In the genomic region with DNA sequence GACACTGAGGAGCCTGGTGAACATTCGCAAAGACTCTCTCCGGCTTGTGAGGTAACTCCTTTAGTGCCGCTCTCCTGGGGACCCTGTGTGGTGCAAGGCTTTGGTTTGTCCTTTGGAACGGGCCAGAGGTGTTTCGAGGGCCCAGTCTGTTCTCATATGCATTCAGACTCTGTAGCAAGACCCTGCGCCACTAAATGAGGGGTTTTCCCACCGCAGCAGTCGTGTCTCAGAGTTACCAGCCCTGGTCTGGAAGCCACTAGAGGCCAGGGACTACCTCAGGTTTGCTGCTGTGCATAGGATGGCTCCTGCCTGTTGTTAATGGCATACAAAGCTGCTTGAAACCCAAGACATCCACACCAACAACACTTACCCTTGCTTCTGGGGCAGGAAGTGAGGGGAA, we compare ENCODE assay signal across 35 mouse cellular contexts.
"Had no signal": no experiment of that assay in that cellular context is flagged by ENCODE, and none has a peak within 500 bp of the region (broad histone marks: within the 10 kb centered on the region; RNA-seq: fewer than 3 reads in every experiment).

No protein-coding gene starts in this region.

- H3K27ac ChIP-seq: heart, embryonic 13.5 days; heart, embryonic 15.5 days; hindbrain, embryonic 10.5 days; hindbrain, embryonic 12.5 days; hindbrain, embryonic 13.5 days; hindbrain, embryonic 14.5 days; hindbrain, embryonic 15.5 days; hindbrain, postnatal 0 days; intestine, embryonic 15.5 days; kidney, embryonic 15.5 days; kidney, postnatal 0 days; left cerebral cortex, adult 2 months had no signal

- H3K27me3 ChIP-seq: heart, embryonic 12.5 days; heart, embryonic 13.5 days; heart, embryonic 15.5 days; hindbrain, embryonic 12.5 days; hindbrain, embryonic 13.5 days; hindbrain, embryonic 15.5 days; intestine, embryonic 15.5 days; kidney, embryonic 15.5 days had no signal

- H3K9me3 ChIP-seq: heart, embryonic 12.5 days; heart, embryonic 13.5 days; heart, embryonic 15.5 days; hindbrain, embryonic 10.5 days; hindbrain, embryonic 12.5 days; hindbrain, embryonic 13.5 days; hindbrain, embryonic 15.5 days; intestine, embryonic 15.5 days; kidney, embryonic 15.5 days had no signal

- H3K9ac ChIP-seq: heart, embryonic 12.5 days; heart, embryonic 13.5 days; heart, embryonic 15.5 days; hindbrain, embryonic 12.5 days; hindbrain, embryonic 13.5 days; hindbrain, embryonic 14.5 days; hindbrain, embryonic 15.5 days; intestine, embryonic 15.5 days; kidney, embryonic 15.5 days had no signal

- H3K4me3 ChIP-seq: heart, embryonic 12.5 days; heart, embryonic 13.5 days; heart, embryonic 15.5 days; hindbrain, embryonic 10.5 days; hindbrain, embryonic 12.5 days; hindbrain, embryonic 13.5 days; hindbrain, embryonic 15.5 days; intestine, embryonic 15.5 days; kidney, embryonic 15.5 days; layer of hippocampus, adult 2 months; left cerebral cortex, adult 2 months had no signal

- ATAC-seq: hindbrain, embryonic 16.5 days; hindbrain, postnatal 0 days; inflammation-experienced regulatory T-cells, adult 6 months; intestine, embryonic 15.5 days; intestine, embryonic 16.5 days; intestine, postnatal 0 days had no signal

- H3K4me2 ChIP-seq: heart, embryonic 11.5 days; heart, embryonic 12.5 days; heart, embryonic 13.5 days; heart, embryonic 15.5 days; hindbrain, embryonic 12.5 days; hindbrain, embryonic 13.5 days; hindbrain, embryonic 14.5 days; hindbrain, embryonic 15.5 days; intestine, embryonic 15.5 days; kidney, embryonic 15.5 days had no signal

- DNase-seq: heart, postnatal 10 days; heart, postnatal 14 days; heart, postnatal 36 days; heart, postnatal 4 days; kidney, adult 11 months; kidney, adult 18-20 months; kidney, adult 2 months; kidney, adult 8-10 months; kidney, adult 9 months; kidney, postnatal 10 days; kidney, postnatal 14 days; kidney, postnatal 25 days; kidney, postnatal 36 days; kidney, postnatal 4 days; layer of hippocampus, adult 9-11 months; layer of hippocampus, postnatal 36 days had no signal

- H3K4me1 ChIP-seq: hindbrain, embryonic 10.5 days; hindbrain, embryonic 15.5 days had no signal
